Mouse (Mus musculus) midbrain, embryonic 11.5 days (tissue): ENCODE results near the gene Frrs1. TPM values are rescaled to one million over a fixed set of nuclear protein-coding genes. Genes with fewer than 3 reads are reported as not detected.

ENCODE experiments used
- ATAC-seq: fragments of 200-750 bp; cut with Nextera tagmentation; 2 replicates; pipeline ENCODE4 v1.8.0; 2017; ENCODE audit warnings: moderate TSS enrichment, moderate library complexity; ENCODE audit not compliant: low FRiP score
- DNase-seq: peaks from one replicate; pipeline ENCODE4 v3.0.0; 2015; ENCODE audit warnings: low spot score; ENCODE audit errors: missing footprints
- H3K27ac ChIP-seq: fragments of 300-500 bp; sonication (generic); 2 replicates; pipeline ENCODE4 v1.5.1; 2014; ENCODE audit warnings: low read depth, low read length
- H3K27me3 ChIP-seq: fragments of 300-500 bp; sonication (generic); 2 replicates; pipeline ENCODE4 v1.6.1; 2014; ENCODE audit warnings: mild to moderate bottlenecking, low read length, moderate library complexity, mixed read lengths; ENCODE audit not compliant: control insufficient read depth, insufficient read depth
- H3K36me3 ChIP-seq: fragments of 300-500 bp; sonication (generic); 2 replicates; pipeline ENCODE4 v1.6.1; 2014; ENCODE audit warnings: mild to moderate bottlenecking, low read length, moderate library complexity, mixed read lengths; ENCODE audit not compliant: control insufficient read depth, insufficient read depth
- H3K4me1 ChIP-seq: fragments of 300-500 bp; sonication (generic); 2 replicates; pipeline ENCODE4 v1.6.1; 2014; ENCODE audit warnings: low read length; ENCODE audit not compliant: control insufficient read depth, insufficient read depth
- H3K4me2 ChIP-seq: fragments of 300-500 bp; sonication (generic); 2 replicates; pipeline ENCODE4 v1.6.1; 2014; ENCODE audit warnings: mild to moderate bottlenecking, moderate library complexity
- H3K4me3 ChIP-seq: fragments of 300-500 bp; sonication (generic); 2 replicates; pipeline ENCODE4 v1.5.1; 2014; ENCODE audit warnings: low read depth, low read length
- H3K9ac ChIP-seq: fragments of 300-500 bp; sonication (generic); 2 replicates; pipeline ENCODE4 v1.6.1; 2014; ENCODE audit warnings: low read length
- H3K9me3 ChIP-seq: fragments of 300-500 bp; sonication (generic); 2 replicates; pipeline ENCODE4 v1.6.1; 2016; ENCODE audit warnings: low read length; ENCODE audit not compliant: control insufficient read depth
- WGBS: fragments of 180-500 bp; shearing (Covaris S2); extraction: QIAGEN DNeasy Blood & Tissue Kit; methylation state at CpG from one replicate; pipeline ENCODE4 v1.1.7; 2014; 5-methylcytosine and 5-hydroxymethylcytosine counted together
- polyA plus RNA-seq: library from polyadenylated mRNA; unstranded; fragments of >200 nt; fragmentation: Nextera tagmentation; extraction: Ambion mirVana; gene quantifications from 2 replicates; pipeline ENCODE4 v1.2.1, GENCODE M21; 2014

The Frrs1 gene
- polyA plus RNA-seq, 1 experiment from 2014 or later: 7.8 TPM

GRCm38 (mm10) chr3:116914931-116915330 lies 55.7 kb downstream of the Frrs1 start:
- no peaks in the 10 kb centered on the region for H3K36me3 ChIP-seq
- no peaks in the 10 kb centered on the region for H3K9me3 ChIP-seq
- no peak overlapping the region for H3K9ac ChIP-seq
- H3K4me3 ChIP-seq: no peak overlapping the region
- DNase-seq (no peak), ATAC-seq (no peak)
- H3K4me2 ChIP-seq: no peak overlapping the region
- no peak overlapping the region for H3K27ac ChIP-seq
- 91% methylated on average over 3 of the region's 3 CpGs for WGBS
- no peaks in the 10 kb centered on the region for H3K4me1 ChIP-seq
- H3K27me3 ChIP-seq: no peaks in the 10 kb centered on the region

- no peaks in the 10 kb centered on the region for H3K9me3 ChIP-seq
- WGBS: 96% methylated on average over 4 of the region's 4 CpGs
- H3K9ac ChIP-seq: no peak overlapping the region
- H3K4me1 ChIP-seq: no peaks in the 10 kb centered on the region
- H3K4me2 ChIP-seq: no peak overlapping the region
- H3K4me3 ChIP-seq: no peak overlapping the region
- H3K27me3 ChIP-seq: no peaks in the 10 kb centered on the region
- DNase-seq: no peak
- no peak overlapping the region for H3K27ac ChIP-seq
- no peaks in the 10 kb centered on the region for H3K36me3 ChIP-seq
- ATAC-seq: no peak
Observed at GRCm38 (mm10) chr3:116917016-116917415, 57.8 kb downstream of the Frrs1 start.

GRCm38 (mm10) chr3:116921535-116921934 lies 62.3 kb downstream of the Frrs1 start:
- Histone ChIP-seq H3K9ac (no peak overlapping the region), H3K27me3 (no peaks in the 10 kb centered on the region), H3K9me3 (no peaks in the 10 kb centered on the region), H3K36me3 (no peaks in the 10 kb centered on the region), H3K4me1 (no peaks in the 10 kb centered on the region), H3K27ac (no peak overlapping the region), H3K4me2 (no peak overlapping the region), H3K4me3 (no peak overlapping the region)
- WGBS: 89% methylated on average over 3 of the region's 3 CpGs
- ATAC-seq: no peak
- no peak for DNase-seq

- no peaks in the 10 kb centered on the region for H3K9me3 ChIP-seq
- 92% methylated on average over 12 of the region's 12 CpGs for WGBS
Observed at GRCm38 (mm10) chr3:116923042-116923441, 63.8 kb downstream of the Frrs1 start.

GRCm38 (mm10) chr3:116928994-116929393 lies 69.7 kb downstream of the Frrs1 start:
- Histone ChIP-seq H3K27me3 (no peaks in the 10 kb centered on the region), H3K4me3 (no peak overlapping the region), H3K4me1 (no peaks in the 10 kb centered on the region), H3K9me3 (no peaks in the 10 kb centered on the region), H3K9ac (no peak overlapping the region), H3K27ac (no peak overlapping the region), H3K4me2 (no peak overlapping the region), H3K36me3 (no peaks in the 10 kb centered on the region)
- ATAC-seq (no peak), DNase-seq (no peak)
- 87% methylated on average over 4 of the region's 4 CpGs for WGBS

More at GRCm38 (mm10) chr3:116923042-116923441, 63.8 kb downstream of the Frrs1 start:
- no peaks in the 10 kb centered on the region for H3K27me3 ChIP-seq
- H3K36me3 ChIP-seq: no peaks in the 10 kb centered on the region
- H3K4me3 ChIP-seq: no peak overlapping the region
- no peaks in the 10 kb centered on the region for H3K4me1 ChIP-seq
- DNase-seq (no peak), ATAC-seq (no peak)
- H3K9ac ChIP-seq: no peak overlapping the region
- no peak overlapping the region for H3K4me2 ChIP-seq
- H3K27ac ChIP-seq: no peak overlapping the region

- H3K27me3 ChIP-seq: no peaks in the 10 kb centered on the region
- no peak overlapping the region for H3K4me3 ChIP-seq
- WGBS: 85% methylated on average over 1 of the region's 1 CpGs
Observed at GRCm38 (mm10) chr3:116933158-116933557, 73.9 kb downstream of the Frrs1 start.

GRCm38 (mm10) chr3:116936934-116937691 lies 77.8 kb downstream of the Frrs1 start:
- no peaks in the 10 kb centered on the region for H3K36me3 ChIP-seq
- no peak for DNase-seq
- H3K4me3 ChIP-seq: no peak overlapping the region
- WGBS: 82% methylated on average over 4 of the region's 4 CpGs
- H3K27ac ChIP-seq: no peak overlapping the region
- no peak overlapping the region for H3K4me2 ChIP-seq
- no peak for ATAC-seq
- no peak overlapping the region for H3K9ac ChIP-seq
- no peaks in the 10 kb centered on the region for H3K27me3 ChIP-seq
- H3K4me1 ChIP-seq: no peaks in the 10 kb centered on the region
- H3K9me3 ChIP-seq: no peaks in the 10 kb centered on the region

More at GRCm38 (mm10) chr3:116933158-116933557, 73.9 kb downstream of the Frrs1 start:
- Histone ChIP-seq H3K9me3 (no peaks in the 10 kb centered on the region), H3K4me1 (no peaks in the 10 kb centered on the region), H3K9ac (no peak overlapping the region), H3K27ac (no peak overlapping the region), H3K36me3 (no peaks in the 10 kb centered on the region), H3K4me2 (no peak overlapping the region)
- ATAC-seq: no peak
- DNase-seq: no peak

GRCm38 (mm10) chr3:116940804-116941558 lies 81.7 kb downstream of the Frrs1 start:
- Histone ChIP-seq H3K27me3 (no peaks in the 10 kb centered on the region), H3K4me2 (no peak overlapping the region), H3K27ac (no peak overlapping the region), H3K36me3 (no peaks in the 10 kb centered on the region), H3K9ac (no peak overlapping the region), H3K9me3 (no peaks in the 10 kb centered on the region), H3K4me1 (no peaks in the 10 kb centered on the region), H3K4me3 (no peak overlapping the region)
- no peak for DNase-seq
- no peak for ATAC-seq
- 77% methylated on average over 10 of the region's 10 CpGs for WGBS

GRCm38 (mm10) chr3:116941559-116942117 lies 82.4 kb downstream of the Frrs1 start:
- no peaks in the 10 kb centered on the region for H3K27me3 ChIP-seq
- no peak for DNase-seq
- H3K27ac ChIP-seq: no peak overlapping the region
- WGBS: 100% methylated on average over 1 of the region's 1 CpGs
- no peaks in the 10 kb centered on the region for H3K9me3 ChIP-seq
- H3K4me3 ChIP-seq: no peak overlapping the region
- no peak overlapping the region for H3K4me2 ChIP-seq
- H3K4me1 ChIP-seq: no peaks in the 10 kb centered on the region
- no peaks in the 10 kb centered on the region for H3K36me3 ChIP-seq
- no peak overlapping the region for H3K9ac ChIP-seq
- ATAC-seq: no peak
